Mouse (Mus musculus): ENCODE data around the gene Sept4. TPM values are rescaled to one million over a fixed set of nuclear protein-coding genes. Genes with fewer than 3 reads are reported as not detected.

Sept4 gene
- polyA plus RNA-seq, 1 experiment from 2014 or later = 12.0 TPM

GRCm38 (mm10) chr11:87629859-87630258 lies 61.2 kb downstream of the Sept4 start:
- Histone ChIP-seq H3K9ac (ENCODE audit: low read depth, low read length) (no peak overlapping the region), H3K27me3 (ENCODE audit: control insufficient read depth, insufficient read depth, low read depth, low read length) (no peaks in the 10 kb centered on the region), H3K27ac (ENCODE audit: low read length) (no peak overlapping the region), H3K4me3 (ENCODE audit: low read depth, low read length) (no peak overlapping the region), H3K36me3 (ENCODE audit: control insufficient read depth, insufficient read depth) (no peaks in the 10 kb centered on the region), H3K9me3 (replicated peaks; ENCODE audit: control insufficient read depth, low read length) (no peaks in the 10 kb centered on the region), H3K4me1 (ENCODE audit: control insufficient read depth, low read depth, low read length) (no peaks in the 10 kb centered on the region), H3K4me2 (ENCODE audit: low read depth, low read length) (no peak overlapping the region)
- 15% methylated on average over 10 of the region's 10 CpGs for WGBS (ENCODE audit: insufficient replicate concordance)
- no peak for ATAC-seq (ENCODE audit: low read depth)

GRCm38 (mm10) chr11:87638793-87639192 lies 70.1 kb downstream of the Sept4 start:
- Histone ChIP-seq H3K36me3 (ENCODE audit: control insufficient read depth, insufficient read depth) (no peaks in the 10 kb centered on the region), H3K4me1 (ENCODE audit: control insufficient read depth, low read depth, low read length) (peaks cover 6% of the 10 kb centered on the region; the same call in 1 of the 2 replicates), H3K4me2 (ENCODE audit: low read depth, low read length) (peak overlapping the region; percentile 90), H3K4me3 (ENCODE audit: low read depth, low read length) (peak overlapping the region; percentile 62), H3K9ac (ENCODE audit: low read depth, low read length) (peak overlapping the region; percentile 74), H3K9me3 (replicated peaks; ENCODE audit: control insufficient read depth, low read length) (no peaks in the 10 kb centered on the region), H3K27ac (ENCODE audit: low read length) (0 out of 2 replicates have a peak overlapping the region, but pooled peaks have one; percentile 55), H3K27me3 (ENCODE audit: control insufficient read depth, insufficient read depth, low read depth, low read length) (no peaks in the 10 kb centered on the region)
- peak; percentile 36; the same call in 1 of the 2 replicates for ATAC-seq (ENCODE audit: low read depth)
- 28% methylated on average over 2 of the region's 2 CpGs for WGBS (ENCODE audit: insufficient replicate concordance)

GRCm38 (mm10) chr11:87639206-87639605 lies 70.5 kb downstream of the Sept4 start:
- Histone ChIP-seq H3K36me3 (ENCODE audit: control insufficient read depth, insufficient read depth) (no peaks in the 10 kb centered on the region), H3K4me2 (ENCODE audit: low read depth, low read length) (peak overlapping the region; percentile 90), H3K4me3 (ENCODE audit: low read depth, low read length) (peak overlapping the region; percentile 62), H3K4me1 (ENCODE audit: control insufficient read depth, low read depth, low read length) (peaks cover 6% of the 10 kb centered on the region; the same call in 1 of the 2 replicates), H3K27ac (ENCODE audit: low read length) (0 out of 2 replicates have a peak overlapping the region, but pooled peaks have one; percentile 55), H3K9me3 (replicated peaks; ENCODE audit: control insufficient read depth, low read length) (no peaks in the 10 kb centered on the region), H3K9ac (ENCODE audit: low read depth, low read length) (peak overlapping the region; percentile 74), H3K27me3 (ENCODE audit: control insufficient read depth, insufficient read depth, low read depth, low read length) (no peaks in the 10 kb centered on the region)
- ATAC-seq (ENCODE audit: low read depth) = peak; percentile 97
- under 1% methylated on average over 29 of the region's 29 CpGs for WGBS (ENCODE audit: insufficient replicate concordance)

Other genes starting within 250 kb of the Sept4 start
- gene Ppm1e, start 209.9 kb upstream of the Sept4 start, polyA plus RNA-seq (2015; fragmentation: Nextera tagmentation; extraction: Ambion mirVana) = 1.1 and 1.6 TPM in 2 replicates
- gene Rad51c, start 163.9 kb upstream of the Sept4 start, polyA plus RNA-seq (2015; fragmentation: Nextera tagmentation; extraction: Ambion mirVana) = 3.9 and 4.4 TPM in 2 replicates
- 0.08 and 0.21 TPM in 2 replicates for gene Tex14, start 163.8 kb upstream of the Sept4 start, polyA plus RNA-seq (2015; fragmentation: Nextera tagmentation; extraction: Ambion mirVana)
- gene Gm11492, start 2.2 kb upstream of the Sept4 start, polyA plus RNA-seq (2015; fragmentation: Nextera tagmentation; extraction: Ambion mirVana) = not detected in 2 replicates
- gene Mtmr4, start 23.3 kb downstream of the Sept4 start, polyA plus RNA-seq (2015; fragmentation: Nextera tagmentation; extraction: Ambion mirVana) = 10.1 and 10.5 TPM in 2 replicates
- gene Hsf5, start 48.3 kb downstream of the Sept4 start, polyA plus RNA-seq (2015; fragmentation: Nextera tagmentation; extraction: Ambion mirVana) = 0.06 TPM in 1 of 2 replicates, not detected in the other
- gene Rnf43, start 93.8 kb downstream of the Sept4 start, polyA plus RNA-seq (2015; fragmentation: Nextera tagmentation; extraction: Ambion mirVana) = 4.8 and 5.8 TPM in 2 replicates
- 180 and 196 TPM in 2 replicates for gene Supt4a, start 168.6 kb downstream of the Sept4 start, polyA plus RNA-seq (2015; fragmentation: Nextera tagmentation; extraction: Ambion mirVana)
- gene Tspoap1, start 191.6 kb downstream of the Sept4 start, polyA plus RNA-seq (2015; fragmentation: Nextera tagmentation; extraction: Ambion mirVana) = 1.7 and 2.7 TPM in 2 replicates
- gene Mpo, start 224.7 kb downstream of the Sept4 start, polyA plus RNA-seq (2015; fragmentation: Nextera tagmentation; extraction: Ambion mirVana) = 420 and 425 TPM in 2 replicates